Mouse (Mus musculus): ENCODE data around the gene Il10ra. TPM values are rescaled to one million over a fixed set of nuclear protein-coding genes. Genes with fewer than 3 reads are reported as not detected.

Il10ra gene
- total RNA-seq, 2 experiments from 2014 or later: 2.6 TPM

Small RNAs within 50 kb of the gene (microRNA-seq; reads per million reads assigned to microRNA genes)
- gene Mir7086: not detected

Other genes with a start within 250 kb of the Il10ra start
- gene Mpzl2, start 229.3 kb downstream of the Il10ra start, total RNA-seq (2021): 10 to 100 TPM; 15.1 to 16.4 TPM
- gene Mpzl3, start 214.0 kb downstream of the Il10ra start, total RNA-seq (2021): 1 to 10 TPM; 2.9 to 4.4 TPM
- gene Jaml, start 190.0 kb downstream of the Il10ra start, total RNA-seq (2021): 1 to 10 TPM in 1 of 2 experiments, under 1 TPM in 1; 0.70 to 1.8 TPM
- gene Scn2b, start 151.4 kb downstream of the Il10ra start, total RNA-seq (2021): 1 to 10 TPM; 6.7 to 7.5 TPM
- gene Scn4b, start 130.8 kb downstream of the Il10ra start, total RNA-seq (2021): 10 to 100 TPM in 1 of 2 experiments, 1 to 10 TPM in 1; 3.3 to 14.2 TPM
- not detected for gene BC049352, start 87.1 kb downstream of the Il10ra start, total RNA-seq (2021)
- not detected for gene Tmprss4, start 65.1 kb downstream of the Il10ra start, total RNA-seq (2021)
- gene Tmprss13, start 50.0 kb upstream of the Il10ra start, total RNA-seq (2021): under 1 TPM in 1 of 2 experiments, not detected in 1; 0.27 TPM
- gene Fxyd6, start 101.0 kb upstream of the Il10ra start, total RNA-seq (2021): 100 to 1,000 TPM in 1 of 2 experiments, 10 to 100 TPM in 1; 97.7 to 120 TPM
- 1 to 10 TPM; 2.3 to 7.3 TPM for gene Fxyd2, start 130.5 kb upstream of the Il10ra start, total RNA-seq (2021)
- 1 to 10 TPM in 1 of 2 experiments, under 1 TPM in 1; 0.33 to 1.1 TPM for gene Dscaml1, start 157.5 kb upstream of the Il10ra start, total RNA-seq (2021)